Mouse (Mus musculus) gastrocnemius, adult 8-10 months (tissue): ENCODE measurements around the gene Prdm12. TPM values are rescaled to one million over a fixed set of nuclear protein-coding genes. Genes with fewer than 3 reads are reported as not detected.

Source experiments
- microRNA-seq: library from miRNA; unstranded; fragments of <30 nt; microRNA quantifications from one replicate; pipeline ENCODE4 v1.2.0, GENCODE M21; 2022
- total RNA-seq, 4 experiments: library from RNA; stranded (reverse); gene quantifications; 2 replicates each; pipeline ENCODE4 v1.2.4; 2022

Prdm12 gene
- total RNA-seq, 4 experiments from 2014 or later = not detected

Small RNA genes within 50 kb of the gene (microRNA-seq; reads per million reads assigned to microRNA genes)
- gene Mir6998 = not detected

Other genes with a start within 250 kb of the Prdm12 start
- 1 to 10 TPM; 2.4 to 4.4 (median 3.3) TPM for gene Ass1, start 169.8 kb upstream of the Prdm12 start, total RNA-seq
- 10 to 100 TPM in 2 of 4 experiments, 1 to 10 TPM in 2; 7.3 to 12.1 (median 9.4) TPM for gene Fubp3, start 67.4 kb upstream of the Prdm12 start, total RNA-seq
- gene Exosc2, start 30.7 kb downstream of the Prdm12 start, total RNA-seq = 10 to 100 TPM in 1 of 4 experiments, 1 to 10 TPM in 3; 7.0 to 10.4 (median 8.0) TPM
- gene Abl1, start 48.3 kb downstream of the Prdm12 start, total RNA-seq = 10 to 100 TPM; 24.3 to 33.7 (median 26.4) TPM
- gene Qrfp, start 170.5 kb downstream of the Prdm12 start, total RNA-seq = not detected
- gene Fibcd1, start 206.0 kb downstream of the Prdm12 start, total RNA-seq = not detected
- under 1 TPM; 0.07 to 0.67 (median 0.30) TPM for gene Lamc3, start 247.3 kb downstream of the Prdm12 start, total RNA-seq